Mouse (Mus musculus): ENCODE measurements at regions not wholly inside any gene's neighbourhood (a gene's known extent, or its start where the extent isn't known, plus 50 kb on each side); places are given as distances from the start of the nearest gene placed in this dataset.

DNA sequence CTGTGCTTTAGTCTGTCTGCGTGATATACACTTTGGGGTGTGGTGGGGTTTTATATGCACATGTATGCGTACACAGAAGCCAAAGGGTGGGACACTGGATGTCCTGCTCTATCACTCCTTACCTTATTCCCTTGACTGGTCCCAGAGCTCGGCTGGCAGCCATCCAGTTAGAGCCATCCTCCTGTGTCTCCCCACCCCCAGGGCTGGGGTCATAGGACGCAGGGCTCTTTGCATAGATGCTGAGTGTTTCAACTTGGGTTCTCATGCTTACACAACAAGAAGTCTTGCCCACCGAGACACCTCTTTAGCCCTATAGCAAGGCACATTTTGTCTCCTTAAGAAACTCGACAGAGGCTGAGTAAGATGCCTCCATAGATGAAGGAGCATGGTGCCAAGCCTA lies 357.2 kb downstream of the Prdm2 start:
- no peak for DNase-seq

DNA sequence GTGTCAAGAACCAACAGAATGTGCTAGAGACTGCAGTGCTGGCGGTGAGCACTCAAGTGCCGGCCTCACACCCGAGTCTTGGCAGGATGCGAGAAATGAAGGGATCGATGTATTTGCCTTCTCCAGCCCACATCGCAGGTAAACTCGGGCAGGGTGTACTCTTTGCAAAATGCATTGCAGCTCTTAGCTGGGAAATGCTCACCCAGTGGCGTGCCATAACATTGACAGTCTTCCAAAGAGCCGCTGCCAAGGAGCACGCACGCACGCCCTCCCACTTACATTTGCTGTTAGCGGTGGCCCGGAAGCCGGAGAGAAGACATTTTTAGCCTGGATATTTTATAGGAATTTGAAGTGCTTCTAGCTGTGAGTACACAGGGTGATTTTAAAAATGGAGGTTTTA lies 358.9 kb downstream of the Prdm2 start:
- DNase-seq: no peak

DNA sequence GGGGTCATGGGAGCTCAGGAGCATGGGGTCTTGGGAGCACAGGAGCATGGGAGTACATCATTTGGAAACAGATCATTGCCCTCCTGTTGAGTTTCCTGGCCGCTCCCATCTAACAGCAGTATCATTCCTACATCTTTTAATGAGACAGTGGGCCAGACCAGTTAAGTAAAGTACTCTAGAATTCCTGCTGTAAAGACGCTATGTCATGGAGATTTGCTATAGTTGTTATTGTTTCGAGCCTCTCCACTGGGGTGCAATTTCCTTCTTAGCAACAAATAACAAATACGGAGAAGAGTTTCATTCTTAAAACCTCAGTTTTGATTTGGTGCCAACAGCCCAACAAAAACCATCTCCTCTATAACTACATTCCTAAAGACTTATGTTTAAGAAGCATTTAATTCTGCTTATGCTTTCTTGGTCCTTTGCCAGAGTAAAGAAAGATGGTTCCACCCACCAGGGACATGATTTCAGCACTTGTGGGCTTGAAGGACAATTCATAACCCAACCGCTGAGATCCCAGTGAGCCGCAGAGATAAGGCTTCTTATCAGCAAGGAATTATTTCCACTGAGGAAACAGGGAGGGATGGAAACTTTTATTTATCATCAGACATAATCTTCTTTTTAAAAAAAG lies 367.6 kb downstream of the Prdm2 start:
- no peak for DNase-seq

DNA sequence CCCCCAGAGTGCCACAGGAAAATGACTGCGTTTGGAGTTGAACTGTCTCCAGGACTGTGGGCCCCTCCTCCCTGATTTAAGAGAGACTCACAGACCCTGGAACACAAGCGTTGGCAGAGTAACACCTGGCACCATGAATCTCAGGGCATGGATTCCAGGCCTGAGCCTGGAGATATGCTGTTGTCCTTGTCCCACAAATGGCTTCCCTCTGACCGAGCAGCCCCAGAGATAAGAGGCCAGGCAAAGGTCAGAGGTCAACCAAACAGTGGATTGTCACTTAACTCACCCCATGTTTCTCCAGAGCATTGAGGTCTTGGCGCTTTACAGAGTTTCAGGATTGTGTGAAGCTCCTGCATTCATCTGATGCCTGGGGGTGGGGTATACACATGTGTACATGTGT lies 373.3 kb downstream of the Prdm2 start:
- DNase-seq: no peak

DNA sequence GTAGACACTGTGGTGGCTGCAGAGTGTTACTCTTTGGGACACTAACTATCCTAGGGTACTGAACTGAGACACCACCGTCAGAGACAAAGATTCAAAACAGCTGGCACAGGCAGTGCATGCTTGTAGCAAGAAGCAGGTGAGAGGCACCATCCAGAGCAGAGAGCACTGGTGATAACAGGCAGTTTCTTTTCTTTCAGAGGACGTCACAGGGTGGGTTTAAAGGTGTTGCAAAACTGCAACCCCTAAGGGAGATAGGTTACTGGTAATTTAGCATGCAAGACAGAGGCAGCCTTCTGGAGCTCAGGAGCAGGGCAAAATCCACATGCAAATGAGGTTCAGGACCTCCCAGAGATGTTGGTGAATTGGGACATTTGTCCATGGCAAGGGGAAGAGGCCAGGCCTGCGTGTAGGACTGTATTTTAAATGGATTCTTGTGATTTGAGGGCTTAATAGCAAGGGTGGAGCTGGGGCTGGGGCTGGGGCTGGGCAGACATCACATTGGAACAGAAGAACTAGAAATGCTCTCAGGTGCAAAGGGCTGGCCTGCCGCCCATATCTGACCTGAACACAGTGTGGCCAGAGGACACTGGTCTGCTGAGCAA lies 374.3 kb downstream of the Prdm2 start:
- DNase-seq: no peak

DNA sequence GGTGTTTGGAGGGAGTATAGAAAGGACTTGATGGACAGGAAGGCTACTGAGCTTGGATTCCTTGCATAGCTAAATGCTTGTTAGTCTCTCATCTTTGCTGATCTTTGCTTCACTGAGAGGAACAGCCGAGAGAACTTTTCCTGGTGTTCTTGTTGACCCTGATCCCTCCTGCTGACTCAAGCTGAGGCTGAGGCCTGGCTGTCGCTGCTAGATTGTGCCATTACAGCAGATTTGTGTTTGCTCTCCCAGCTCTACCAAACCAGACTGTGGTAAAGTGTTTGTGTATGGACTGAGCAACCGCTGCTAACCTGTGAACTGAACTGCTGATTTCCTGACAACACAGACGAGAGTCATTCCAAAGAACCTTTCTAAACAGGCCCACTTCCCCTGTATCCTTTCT lies 375.2 kb downstream of the Prdm2 start:
- DNase-seq: no peak

DNA sequence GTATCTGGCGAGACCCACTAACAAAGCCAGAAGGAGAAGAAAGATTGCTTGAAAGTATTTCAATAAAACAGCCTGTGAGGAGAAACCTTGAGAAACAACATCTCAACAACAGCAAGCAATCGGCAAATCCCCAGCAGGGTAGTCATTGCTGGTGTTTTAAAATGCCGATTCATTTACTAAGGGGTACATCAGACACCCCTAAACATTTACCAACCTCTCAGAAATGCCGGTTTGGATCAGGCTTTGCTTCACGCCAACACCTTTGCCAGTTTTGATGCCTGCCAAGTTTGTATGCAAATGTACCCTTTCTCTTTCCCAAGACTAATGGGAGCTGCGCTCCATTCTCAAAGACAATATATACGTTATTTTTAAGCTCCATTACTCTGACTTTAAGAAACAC lies 383.1 kb downstream of the Prdm2 start:
- no peak for DNase-seq

DNA sequence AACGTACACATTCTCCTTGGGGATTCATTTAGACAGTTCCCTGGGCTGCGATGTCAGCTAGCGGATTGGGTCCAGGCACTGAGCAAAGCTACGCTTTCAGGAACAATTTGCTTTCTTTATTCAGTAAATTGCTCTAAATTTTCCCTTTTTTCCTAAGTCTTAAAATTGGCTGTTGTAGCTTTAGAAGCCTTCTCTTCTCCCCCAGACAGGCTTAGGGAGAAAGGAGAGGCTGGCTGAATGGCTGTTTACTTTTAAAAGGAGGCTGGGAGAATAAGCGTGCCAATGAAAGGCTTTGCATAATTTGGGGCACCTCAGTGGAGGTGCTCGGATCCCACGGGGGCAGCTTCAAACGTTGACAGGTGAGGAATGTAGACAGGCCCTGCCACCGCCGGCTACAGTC lies 383.8 kb downstream of the Prdm2 start:
- DNase-seq: no peak

DNA sequence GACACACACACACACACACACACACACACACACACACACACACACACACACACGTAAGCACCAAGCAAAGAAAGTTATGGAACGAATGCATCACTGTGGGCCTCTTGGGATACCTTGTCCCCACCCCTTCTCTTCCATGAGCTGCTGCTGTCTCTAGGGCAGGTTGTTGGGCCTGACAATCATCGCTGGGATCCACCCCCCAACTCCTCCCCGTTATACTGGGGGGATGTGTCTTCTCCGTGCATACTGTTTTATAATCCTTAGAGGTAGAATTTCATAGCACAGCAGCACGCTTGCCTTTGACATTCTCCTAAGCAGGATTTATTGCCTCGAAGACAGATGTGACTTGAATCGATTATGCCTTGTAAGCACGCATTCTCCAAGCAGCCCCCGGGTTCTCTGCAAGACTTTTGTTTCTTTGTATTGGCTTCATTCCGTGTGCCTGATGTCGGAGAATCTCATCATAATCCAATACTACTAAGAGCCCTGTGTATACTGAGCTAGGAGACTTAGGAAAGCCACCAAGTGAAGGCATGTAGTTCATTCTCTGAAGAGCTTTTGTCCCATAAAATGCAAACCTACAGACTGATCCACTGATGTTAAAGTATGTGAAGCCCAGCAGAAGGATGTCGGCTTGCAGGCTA lies 386.4 kb downstream of the Prdm2 start:
- DNase-seq: no peak

DNA sequence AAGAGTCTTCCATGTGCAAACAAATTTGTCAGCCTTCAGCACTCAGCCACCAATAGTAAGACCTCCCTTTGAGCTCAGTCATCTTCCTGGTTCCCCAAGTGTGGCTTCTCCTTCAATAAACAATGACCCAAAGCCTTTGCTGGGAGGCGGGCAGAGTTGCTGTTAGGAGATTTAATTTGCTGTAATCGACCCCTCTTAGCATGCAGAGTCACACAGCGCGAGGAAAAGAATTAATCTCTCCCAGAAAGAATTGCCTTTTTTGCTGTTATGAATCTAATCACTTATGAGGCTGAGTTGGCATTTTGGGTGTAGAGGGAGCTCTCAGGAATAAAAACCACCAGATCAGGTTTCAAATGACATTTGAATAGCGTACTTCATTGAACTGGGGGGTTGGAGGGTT lies 387.0 kb downstream of the Prdm2 start:
- no peak for DNase-seq

DNA sequence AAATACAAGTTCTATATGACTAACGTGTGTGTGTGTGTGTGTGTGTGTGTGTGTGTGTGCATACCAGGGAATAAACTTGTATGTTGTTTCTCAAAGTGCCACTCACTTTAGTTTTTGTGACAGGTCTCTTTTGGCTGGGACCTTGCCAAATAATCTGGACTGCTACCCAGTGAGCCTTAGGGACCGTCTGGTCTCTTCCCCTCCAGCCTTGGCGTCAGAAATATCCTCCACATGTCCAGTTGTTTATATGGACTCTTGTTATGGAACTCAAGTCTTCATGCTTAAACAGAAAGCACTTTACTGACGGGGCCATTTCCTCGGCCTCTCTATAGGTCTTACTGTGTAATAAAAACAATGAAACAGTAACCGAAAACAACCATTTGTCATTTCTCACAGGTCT lies 394.4 kb downstream of the Prdm2 start:
- DNase-seq: no peak

DNA sequence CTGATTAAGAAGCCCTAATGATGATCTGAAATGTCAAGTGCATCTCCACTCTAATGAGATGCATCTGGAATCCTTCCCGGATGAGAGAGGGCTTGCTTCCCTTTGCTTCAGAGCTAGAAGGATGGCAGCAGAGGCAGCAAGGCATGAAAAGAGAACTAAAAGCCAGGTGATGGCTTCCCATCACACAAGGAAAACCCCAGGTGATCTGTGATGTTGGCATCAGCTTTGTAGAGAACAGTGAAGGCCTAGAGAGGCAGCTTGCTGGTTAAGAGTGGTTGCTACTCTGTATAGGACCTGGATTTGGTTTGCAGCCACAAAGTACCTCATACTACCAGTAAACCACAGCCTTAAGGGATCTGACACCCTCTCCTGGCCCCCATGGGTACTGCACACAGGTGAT lies 395.8 kb downstream of the Prdm2 start:
- DNase-seq: no peak

DNA sequence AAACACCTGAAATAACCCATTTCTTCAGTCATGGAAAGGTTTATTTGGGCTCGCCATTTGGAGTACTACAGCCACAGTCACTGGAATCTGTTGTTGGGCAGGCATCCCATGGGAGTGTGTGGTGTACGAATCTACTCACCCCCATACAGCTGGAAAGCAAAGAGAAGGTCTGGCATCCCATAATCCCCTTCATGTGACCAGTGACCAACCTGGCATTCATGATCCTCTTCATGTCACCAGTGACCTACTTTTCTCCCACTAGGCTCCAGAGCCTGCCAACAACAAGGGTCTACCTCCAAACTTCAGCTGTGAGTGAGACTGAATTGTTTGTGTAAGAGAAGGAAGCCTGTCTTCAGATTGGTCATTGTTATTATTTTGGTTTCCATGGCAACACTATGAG lies 409.0 kb downstream of the Prdm2 start:
- peak; percentile 76 for DNase-seq

DNA sequence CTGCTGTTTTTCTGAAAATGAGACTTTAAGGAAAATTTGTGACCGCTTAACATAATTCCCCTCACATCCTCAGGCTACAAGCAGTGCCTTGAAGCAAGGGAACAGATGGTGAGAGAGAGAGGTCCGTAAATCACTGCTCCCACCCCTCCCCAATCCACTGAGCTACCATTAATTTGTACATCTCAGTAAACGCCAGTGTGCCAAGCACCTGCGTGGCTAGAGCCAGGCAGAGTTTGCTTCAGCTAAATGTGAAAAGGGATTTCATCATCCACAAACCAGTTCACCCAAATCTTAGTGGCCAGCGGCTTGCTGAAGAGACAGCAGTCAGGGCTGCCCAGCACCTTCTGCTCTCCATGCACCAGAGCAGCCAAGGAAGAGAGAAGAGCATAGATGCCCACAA lies 413.5 kb downstream of the Prdm2 start:
- DNase-seq: peak; percentile 75

DNA sequence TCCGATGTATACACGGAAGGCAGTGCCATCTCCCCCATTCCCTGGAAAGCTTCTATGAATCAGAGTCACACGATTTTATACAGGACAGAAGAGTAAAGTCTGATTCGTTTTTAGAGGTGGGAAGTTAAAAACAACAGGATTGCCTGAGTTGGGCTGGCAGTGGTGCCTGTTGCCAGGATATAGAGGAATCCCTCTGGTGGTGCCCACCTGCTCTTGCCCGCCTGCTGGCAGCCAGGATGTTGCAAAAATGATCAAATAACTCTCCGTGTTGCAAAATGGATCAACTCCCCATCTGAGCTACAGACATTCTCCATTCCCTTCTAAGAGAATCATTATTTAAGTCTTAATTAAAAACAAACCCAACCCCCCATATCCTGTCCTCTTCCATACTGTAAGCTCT lies 414.0 kb downstream of the Prdm2 start:
- DNase-seq: peak; percentile 14

DNA sequence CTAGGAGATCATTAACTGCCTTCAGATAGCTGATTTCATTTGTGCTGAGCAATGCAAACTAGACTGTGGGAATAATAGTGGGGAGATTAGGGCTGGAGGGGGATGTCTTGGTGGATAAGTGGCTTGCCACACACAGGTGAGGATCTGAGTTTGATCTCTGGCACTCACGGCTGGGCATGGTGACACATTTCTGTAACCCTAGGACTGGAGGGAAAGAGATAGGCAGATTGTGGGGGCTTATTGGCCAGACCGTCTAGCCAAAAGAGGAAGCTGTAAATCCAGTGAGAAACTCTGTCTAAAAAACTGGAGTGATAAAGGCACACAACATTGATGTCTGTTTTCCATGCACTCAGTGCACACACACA lies 420.2 kb downstream of the Prdm2 start:
- no peak for DNase-seq

DNA sequence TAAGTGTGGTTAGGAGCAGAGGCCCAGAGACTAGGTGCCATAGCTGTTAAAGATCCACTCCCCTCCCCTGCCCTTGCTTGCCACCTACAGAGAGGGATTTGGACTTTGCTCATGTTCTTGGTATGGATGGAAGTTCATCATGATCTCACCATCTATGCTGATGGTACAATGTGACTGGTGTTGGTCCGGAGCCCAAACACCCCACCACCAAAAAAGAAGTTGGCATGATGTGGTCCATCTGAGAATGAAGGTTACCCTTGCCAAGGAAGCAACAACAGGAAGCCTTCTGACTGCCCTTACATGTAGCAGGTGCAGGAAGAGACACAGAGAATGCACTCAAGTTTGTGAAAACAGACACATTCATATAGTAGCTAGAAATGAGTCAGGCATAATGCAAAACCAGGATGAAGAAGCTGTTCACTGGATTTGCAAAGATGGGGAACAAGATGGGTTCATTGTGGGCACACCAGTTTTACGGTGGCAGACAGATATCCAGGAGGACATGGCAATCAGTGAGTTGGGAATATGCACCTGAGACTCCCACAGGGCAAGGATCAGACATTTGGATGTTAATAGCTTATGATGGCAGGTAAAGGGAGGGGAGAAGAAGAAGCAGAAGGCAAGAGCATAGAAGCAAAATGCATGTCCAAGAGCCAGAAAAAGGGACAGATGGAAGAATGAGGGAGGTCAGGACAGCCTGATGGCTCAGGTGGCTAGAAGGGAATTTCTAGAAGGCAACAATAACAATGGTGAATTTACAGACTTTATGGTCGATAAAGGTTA lies 420.8 kb downstream of the Prdm2 start:
- peak; percentile 77 for DNase-seq

DNA sequence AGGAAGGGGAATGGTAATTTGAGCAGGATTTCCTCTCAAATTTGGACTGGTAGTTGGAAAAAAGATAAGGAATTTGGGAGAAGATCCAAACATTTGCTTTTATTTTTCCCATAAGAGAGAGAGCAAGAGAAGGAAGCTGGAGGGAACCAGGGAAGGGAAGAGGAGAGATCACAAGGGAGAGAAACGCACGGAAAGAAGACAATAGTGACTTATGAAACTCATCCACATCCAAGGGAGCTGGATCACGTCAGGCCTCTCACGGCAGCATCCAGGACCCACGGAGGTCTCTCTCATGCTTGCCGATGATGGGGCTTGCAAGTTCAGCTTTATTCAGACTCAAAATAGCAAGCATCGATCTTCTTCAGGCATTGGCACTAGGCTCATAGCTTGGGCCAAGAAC lies 423.7 kb downstream of the Prdm2 start:
- DNase-seq: peak; percentile 91

DNA sequence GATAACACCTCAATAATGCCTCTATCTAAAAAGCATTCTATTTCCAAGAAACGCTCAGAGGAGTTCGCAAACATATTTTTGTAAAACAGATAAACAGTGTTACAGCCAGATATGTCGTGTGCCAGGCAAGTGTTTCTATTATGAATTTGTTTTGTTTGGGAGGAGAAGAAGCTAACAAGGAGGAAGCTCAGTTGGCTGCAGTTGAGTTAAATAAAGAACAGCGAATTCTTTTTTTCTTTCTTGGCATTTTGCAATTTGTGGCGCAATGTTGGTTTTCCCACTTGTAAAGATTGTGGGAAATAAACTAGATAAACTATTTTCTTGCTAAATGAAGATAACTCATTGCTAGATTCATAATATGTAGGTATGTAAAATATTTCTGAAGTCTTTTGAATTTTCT lies 427.4 kb downstream of the Prdm2 start:
- DNase-seq: peak; percentile 71

DNA sequence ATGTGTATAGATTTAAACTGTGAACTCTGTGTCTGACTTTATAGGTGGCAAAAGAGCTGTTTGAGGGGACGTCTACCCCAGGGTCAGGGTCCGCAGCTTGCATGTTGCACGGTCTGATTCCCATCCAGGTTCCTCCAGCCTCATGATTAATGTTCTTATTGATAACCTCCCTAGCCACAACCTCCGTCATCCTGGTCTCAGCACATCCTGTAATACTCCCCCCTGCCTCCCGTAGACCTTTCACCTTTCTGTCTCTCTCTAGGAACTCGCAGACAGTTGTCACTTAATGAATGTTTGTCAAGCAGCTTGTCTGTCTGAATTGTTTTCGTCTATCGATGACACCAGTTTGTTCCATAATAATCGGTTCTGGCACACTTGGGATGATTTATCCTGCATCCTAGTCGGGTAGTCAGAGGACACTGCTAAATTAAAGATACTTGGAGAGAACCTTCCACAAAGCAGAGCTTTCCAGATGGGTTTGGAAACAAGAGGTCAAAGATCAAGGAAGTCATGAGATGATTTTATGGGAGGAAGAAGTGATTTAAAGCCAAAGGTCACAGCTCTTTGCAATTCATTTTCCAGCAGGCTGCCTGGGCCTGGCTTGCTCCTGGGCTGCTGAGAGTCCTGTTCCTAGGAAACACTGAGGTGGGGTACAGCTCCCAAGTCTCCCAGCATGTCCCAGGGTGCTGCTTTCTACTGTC lies 435.9 kb downstream of the Prdm2 start:
- DNase-seq: peak; percentile 88

DNA sequence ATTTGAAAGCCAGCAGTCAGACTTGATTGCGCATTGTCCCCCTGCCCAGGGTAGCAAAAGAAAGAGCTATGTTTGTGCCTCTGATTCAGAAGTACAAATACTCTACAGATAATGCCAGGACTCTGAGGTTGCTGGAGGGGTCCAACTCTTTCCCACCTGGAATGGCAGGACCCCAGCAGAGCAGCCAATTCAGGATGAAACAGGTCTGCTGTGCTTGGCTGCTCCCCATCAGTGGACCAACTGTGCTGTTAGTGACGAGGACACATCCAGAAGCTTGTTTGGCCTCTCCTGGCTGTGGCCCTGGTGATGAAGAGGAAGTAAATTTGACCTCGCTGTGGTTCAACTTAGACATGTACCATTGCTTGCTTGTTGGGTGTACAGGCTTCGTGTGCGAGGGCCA lies 437.8 kb downstream of the Prdm2 start:
- peak; percentile 46 for DNase-seq

DNA sequence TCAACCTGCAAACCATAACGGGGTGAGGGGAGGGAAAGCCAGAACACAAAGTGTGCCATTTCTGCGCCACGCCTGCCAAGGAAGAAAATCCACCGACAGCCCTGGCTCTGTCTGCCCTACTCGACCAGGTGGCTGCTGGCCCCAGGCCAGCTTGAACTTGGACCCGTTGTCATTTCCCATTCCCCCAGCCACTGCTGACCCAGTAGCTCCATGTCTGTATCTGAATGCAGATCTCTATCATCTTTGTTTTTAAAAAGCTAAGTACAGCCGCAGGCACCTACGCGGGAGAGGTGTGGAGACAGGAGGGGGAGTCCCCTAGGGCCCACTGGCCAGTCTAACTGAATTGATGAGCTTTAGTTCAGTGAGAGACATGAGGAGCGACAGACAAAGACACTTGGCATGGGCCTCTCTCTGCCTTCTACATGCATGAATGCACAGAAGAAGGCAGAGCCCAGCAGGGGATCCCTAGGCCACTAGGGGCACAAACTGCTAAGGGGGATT lies 439.1 kb downstream of the Prdm2 start:
- peak; percentile 84 for DNase-seq

All from heart, adult 11 months (tissue).